Mouse (Mus musculus): Measurements from ENCODE around the gene Dmwd. TPM values are rescaled to one million over a fixed set of nuclear protein-coding genes. Genes with fewer than 3 reads are reported as not detected.

Gene Dmwd
- polyA plus RNA-seq, 1 experiment from 2014 or later, result 31.7 TPM

DNA sequence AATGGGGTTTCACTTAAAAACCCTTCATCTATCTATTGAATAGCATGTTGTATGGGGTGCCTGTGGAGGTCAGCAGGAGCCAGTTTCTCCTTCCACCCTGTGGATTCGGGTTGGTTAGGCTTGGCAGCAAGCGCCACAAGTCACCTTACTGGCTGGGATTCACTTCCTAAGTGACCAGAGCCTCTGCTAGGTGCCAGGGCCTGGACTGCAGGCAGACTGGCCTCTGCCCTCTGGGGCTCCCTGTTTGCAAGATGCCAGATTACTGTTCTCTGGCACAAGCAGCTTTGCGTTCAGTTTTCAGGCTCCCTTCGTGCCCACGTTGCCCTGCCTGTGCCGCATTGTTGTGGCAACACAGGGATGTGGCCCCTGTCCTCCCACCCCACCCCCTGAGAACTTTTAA, 48.7 kb downstream of the Dmwd start:
- WGBS, result 94% methylated on average over 6 of the region's 6 CpGs
- Histone ChIP-seq H3K4me3 (ENCODE audit: low read depth, low read length) (no peak overlapping the region), H3K27ac (ENCODE audit: low read depth, low read length) (no peak overlapping the region), H3K9ac (ENCODE audit: low read length) (no peak overlapping the region), H3K4me2 (ENCODE audit: low read depth) (no peak overlapping the region), H3K4me1 (ENCODE audit: control insufficient read depth, insufficient read depth, low read length) (peaks cover 6% of the 10 kb centered on the region), H3K36me3 (ENCODE audit: control insufficient read depth, insufficient read depth, low read length) (0 out of 2 replicates have a peak, but pooled peaks cover 2% of the 10 kb centered on the region), H3K27me3 (ENCODE audit: control insufficient read depth, insufficient read depth, low read length) (no peaks in the 10 kb centered on the region), H3K9me3 (ENCODE audit: control insufficient read depth, low read length) (no peaks in the 10 kb centered on the region)
- ATAC-seq (ENCODE audit: insufficient read depth, low FRiP score, low TSS enrichment) (no peak), DNase-seq (ENCODE audit: low spot score) (no peak)

DNA sequence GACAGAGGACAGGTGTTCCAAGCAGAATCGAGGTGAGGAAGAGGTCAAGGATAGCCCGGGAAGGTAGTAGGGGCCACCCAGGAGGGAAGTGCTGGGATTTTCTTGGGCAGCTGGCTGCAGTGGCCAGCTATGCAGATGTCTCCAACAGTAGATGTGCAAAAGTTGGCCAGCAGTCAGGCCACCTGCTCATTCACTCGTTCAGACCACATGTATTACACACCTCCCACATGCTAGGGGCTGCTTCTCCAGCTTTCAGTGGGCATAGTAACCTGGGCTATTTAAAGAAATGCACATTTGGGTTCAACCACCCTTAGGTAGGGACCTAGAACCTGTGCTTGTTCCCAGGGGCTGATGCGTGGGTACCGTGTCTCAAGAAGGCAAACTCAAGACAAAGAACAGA, 51.7 kb downstream of the Dmwd start:
- ATAC-seq (ENCODE audit: insufficient read depth, low FRiP score, low TSS enrichment) (no peak), DNase-seq (ENCODE audit: low spot score) (no peak)
- Histone ChIP-seq H3K9ac (ENCODE audit: low read length) (no peak overlapping the region), H3K27me3 (ENCODE audit: control insufficient read depth, insufficient read depth, low read length) (no peaks in the 10 kb centered on the region), H3K4me2 (ENCODE audit: low read depth) (no peak overlapping the region), H3K9me3 (ENCODE audit: control insufficient read depth, low read length) (no peaks in the 10 kb centered on the region), H3K4me3 (ENCODE audit: low read depth, low read length) (no peak overlapping the region), H3K4me1 (ENCODE audit: control insufficient read depth, insufficient read depth, low read length) (0 out of 2 replicates have a peak, but pooled peaks cover 3% of the 10 kb centered on the region), H3K36me3 (ENCODE audit: control insufficient read depth, insufficient read depth, low read length) (0 out of 2 replicates have a peak, but pooled peaks cover 2% of the 10 kb centered on the region), H3K27ac (ENCODE audit: low read depth, low read length) (no peak overlapping the region)
- WGBS, result 91% methylated on average over 5 of the region's 5 CpGs

DNA sequence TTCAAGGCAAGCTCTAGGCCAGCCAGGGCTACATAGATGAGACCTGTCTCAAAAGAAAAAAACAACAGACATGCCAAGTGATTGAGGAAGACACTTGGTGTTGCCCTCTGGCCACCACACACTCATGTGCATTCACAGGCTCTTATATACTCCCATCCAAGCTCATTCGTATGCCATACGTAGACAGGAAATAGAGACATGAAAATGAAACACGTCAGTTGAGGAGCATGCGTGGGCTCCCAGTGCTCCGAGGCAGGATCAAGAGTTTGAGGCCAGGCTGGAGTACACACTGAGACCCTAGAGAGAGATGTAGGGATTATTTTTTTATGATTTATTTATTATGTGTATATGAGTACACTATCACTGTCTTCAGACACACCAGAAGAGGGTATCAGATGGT, 53.4 kb downstream of the Dmwd start:
- Histone ChIP-seq H3K4me2 (ENCODE audit: low read depth) (no peak overlapping the region), H3K4me3 (ENCODE audit: low read depth, low read length) (no peak overlapping the region), H3K27ac (ENCODE audit: low read depth, low read length) (no peak overlapping the region), H3K9ac (ENCODE audit: low read length) (no peak overlapping the region), H3K9me3 (ENCODE audit: control insufficient read depth, low read length) (no peaks in the 10 kb centered on the region), H3K36me3 (ENCODE audit: control insufficient read depth, insufficient read depth, low read length) (0 out of 2 replicates have a peak, but pooled peaks cover 2% of the 10 kb centered on the region), H3K27me3 (ENCODE audit: control insufficient read depth, insufficient read depth, low read length) (no peaks in the 10 kb centered on the region), H3K4me1 (ENCODE audit: control insufficient read depth, insufficient read depth, low read length) (0 out of 2 replicates have a peak, but pooled peaks cover 3% of the 10 kb centered on the region)
- 96% methylated on average over 5 of the region's 5 CpGs for WGBS
- DNase-seq (ENCODE audit: low spot score) (no peak), ATAC-seq (ENCODE audit: insufficient read depth, low FRiP score, low TSS enrichment) (no peak)

DNA sequence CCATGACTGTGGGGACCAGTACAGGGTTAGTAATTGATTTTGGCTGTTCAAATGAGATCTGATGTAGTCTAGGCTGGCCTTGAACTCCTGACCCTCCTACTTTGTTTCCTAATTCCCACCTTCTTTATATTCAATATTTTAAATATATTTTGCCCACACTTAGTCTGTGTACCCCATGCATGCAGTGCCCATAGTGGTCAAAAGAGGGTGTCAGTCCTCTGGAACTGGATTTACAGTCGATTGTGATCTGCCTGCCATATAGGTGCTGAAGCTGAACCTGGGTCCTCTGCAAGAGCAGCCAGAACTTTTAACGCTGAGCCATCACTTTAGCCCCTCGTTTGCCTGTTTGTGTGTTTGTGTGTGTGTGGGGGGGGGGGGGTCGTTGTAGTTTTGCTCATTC, 54.6 kb downstream of the Dmwd start:
- DNase-seq (ENCODE audit: low spot score), result no peak
- ATAC-seq (ENCODE audit: insufficient read depth, low FRiP score, low TSS enrichment), result no peak
- no peaks in the 10 kb centered on the region for H3K9me3 ChIP-seq (ENCODE audit: control insufficient read depth, low read length)
- H3K4me3 ChIP-seq (ENCODE audit: low read depth, low read length), result peak overlapping the region; percentile 27; the same call in 1 of the 2 replicates
- H3K27me3 ChIP-seq (ENCODE audit: control insufficient read depth, insufficient read depth, low read length), result no peaks in the 10 kb centered on the region
- 0 out of 2 replicates have a peak, but pooled peaks cover 2% of the 10 kb centered on the region for H3K36me3 ChIP-seq (ENCODE audit: control insufficient read depth, insufficient read depth, low read length)
- H3K27ac ChIP-seq (ENCODE audit: low read depth, low read length), result peak overlapping the region; percentile 77
- 0 out of 2 replicates have a peak, but pooled peaks cover 3% of the 10 kb centered on the region for H3K4me1 ChIP-seq (ENCODE audit: control insufficient read depth, insufficient read depth, low read length)
- WGBS, result 36% methylated on average over 4 of the region's 4 CpGs
- H3K4me2 ChIP-seq (ENCODE audit: low read depth), result peak overlapping the region; percentile 57
- H3K9ac ChIP-seq (ENCODE audit: low read length), result no peak overlapping the region; the same call in none of the 2 replicates

DNA sequence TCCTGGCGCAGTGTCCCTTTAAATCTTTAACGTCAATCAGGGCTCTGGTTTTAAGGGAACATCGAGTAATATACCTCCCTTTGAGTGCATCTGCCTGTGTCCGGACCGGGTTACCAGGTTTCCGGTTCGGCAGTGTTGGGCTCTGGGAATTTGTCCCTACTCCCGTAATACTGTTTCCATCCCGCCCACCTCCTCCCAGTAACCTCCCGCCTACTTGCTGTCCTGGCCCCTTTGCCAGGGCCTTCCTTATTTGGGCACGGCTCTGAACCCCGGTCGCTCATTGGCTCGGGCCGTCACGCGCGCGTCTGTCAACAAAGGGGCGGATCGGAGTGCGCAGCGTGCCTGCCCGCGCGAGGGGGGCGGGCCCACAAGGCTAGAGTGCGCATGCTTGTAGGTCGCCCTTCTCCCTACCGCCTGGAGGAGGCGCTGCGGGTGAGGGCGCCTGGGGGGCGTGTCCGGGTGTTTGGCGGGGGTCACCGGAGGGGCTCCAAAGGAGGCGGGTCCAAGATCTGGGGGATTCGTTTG, 55.4 kb downstream of the Dmwd start:
- peak; percentile 98 for ATAC-seq (ENCODE audit: insufficient read depth, low FRiP score, low TSS enrichment)
- H3K4me3 ChIP-seq (ENCODE audit: low read depth, low read length), result peak overlapping the region; percentile 33
- H3K36me3 ChIP-seq (ENCODE audit: control insufficient read depth, insufficient read depth, low read length), result peaks cover 5% of the 10 kb centered on the region; the same call in 1 of the 2 replicates

More for the DNA sequence above, 55.4 kb downstream of the Dmwd start:
- H3K9ac ChIP-seq (ENCODE audit: low read length), result peak overlapping the region; percentile 52
- no peaks in the 10 kb centered on the region for H3K9me3 ChIP-seq (ENCODE audit: control insufficient read depth, low read length)
- whole genome bisulfite sequencing, result under 1% methylated on average over 39 of the region's 39 CpGs
- no peaks in the 10 kb centered on the region for H3K27me3 ChIP-seq (ENCODE audit: control insufficient read depth, insufficient read depth, low read length)
- peak overlapping the region; percentile 77 for H3K27ac ChIP-seq (ENCODE audit: low read depth, low read length)
- H3K4me2 ChIP-seq (ENCODE audit: low read depth), result peak overlapping the region; percentile 57
- DNase-seq (ENCODE audit: low spot score), result peak; percentile 99
- 0 out of 2 replicates have a peak, but pooled peaks cover 3% of the 10 kb centered on the region for H3K4me1 ChIP-seq (ENCODE audit: control insufficient read depth, insufficient read depth, low read length)

Small RNA genes lying within 50 kb of the gene (microRNA-seq; reads per million reads assigned to microRNA genes)
- gene Mir3100, result not detected

Other genes starting within 250 kb of the Dmwd start
- not detected in 2 replicates for gene Mill2, start 236.3 kb upstream of the Dmwd start, polyA plus RNA-seq (2014; fragmentation: Nextera tagmentation; extraction: Ambion mirVana)
- 1.4 and 2.1 TPM in 2 replicates for gene Pglyrp1, start 204.9 kb upstream of the Dmwd start, polyA plus RNA-seq (2014; fragmentation: Nextera tagmentation; extraction: Ambion mirVana)
- 25.5 and 26.2 TPM in 2 replicates for gene Ccdc61, start 165.8 kb upstream of the Dmwd start, polyA plus RNA-seq (2014; fragmentation: Nextera tagmentation; extraction: Ambion mirVana)
- gene Nova2, start 150.3 kb upstream of the Dmwd start, polyA plus RNA-seq (2014; fragmentation: Nextera tagmentation; extraction: Ambion mirVana), result 8.2 and 10.0 TPM in 2 replicates
- 0.29 TPM in 1 of 2 replicates, not detected in the other for gene Nanos2, start 88.8 kb upstream of the Dmwd start, polyA plus RNA-seq (2014; fragmentation: Nextera tagmentation; extraction: Ambion mirVana)
- 4.4 and 4.7 TPM in 2 replicates for gene Mypop, start 85.0 kb upstream of the Dmwd start, polyA plus RNA-seq (2014; fragmentation: Nextera tagmentation; extraction: Ambion mirVana)
- 27.2 and 31.4 TPM in 2 replicates for gene Irf2bp1, start 72.2 kb upstream of the Dmwd start, polyA plus RNA-seq (2014; fragmentation: Nextera tagmentation; extraction: Ambion mirVana)
- not detected in 2 replicates for gene Foxa3, start 52.7 kb upstream of the Dmwd start, polyA plus RNA-seq (2014; fragmentation: Nextera tagmentation; extraction: Ambion mirVana)
- gene Sympk, start 51.9 kb upstream of the Dmwd start, polyA plus RNA-seq (2014; fragmentation: Nextera tagmentation; extraction: Ambion mirVana), result 30.5 and 35.6 TPM in 2 replicates
- not detected in 2 replicates for gene Rsph6a, start 21.5 kb upstream of the Dmwd start, polyA plus RNA-seq (2014; fragmentation: Nextera tagmentation; extraction: Ambion mirVana)
- 9.4 and 10.2 TPM in 2 replicates for gene Dmpk, start 7.6 kb downstream of the Dmwd start, polyA plus RNA-seq (2014; fragmentation: Nextera tagmentation; extraction: Ambion mirVana)
- 6.3 and 7.4 TPM in 2 replicates for gene Six5, start 18.4 kb downstream of the Dmwd start, polyA plus RNA-seq (2014; fragmentation: Nextera tagmentation; extraction: Ambion mirVana)
- 1.3 and 1.4 TPM in 2 replicates for gene Gm4969, start 42.1 kb downstream of the Dmwd start, polyA plus RNA-seq (2014; fragmentation: Nextera tagmentation; extraction: Ambion mirVana)
- gene Fbxo46, start 43.6 kb downstream of the Dmwd start, polyA plus RNA-seq (2014; fragmentation: Nextera tagmentation; extraction: Ambion mirVana), result 10.1 and 10.6 TPM in 2 replicates
- gene Qpctl, start 73.1 kb downstream of the Dmwd start, polyA plus RNA-seq (2014; fragmentation: Nextera tagmentation; extraction: Ambion mirVana), result 12.9 and 13.9 TPM in 2 replicates
- 148 and 152 TPM in 2 replicates for gene Snrpd2, start 73.5 kb downstream of the Dmwd start, polyA plus RNA-seq (2014; fragmentation: Nextera tagmentation; extraction: Ambion mirVana)
- 0.69 and 0.76 TPM in 2 replicates for gene Gipr, start 89.9 kb downstream of the Dmwd start, polyA plus RNA-seq (2014; fragmentation: Nextera tagmentation; extraction: Ambion mirVana)
- 1.3 and 2.0 TPM in 2 replicates for gene Eml2, start 100.2 kb downstream of the Dmwd start, polyA plus RNA-seq (2014; fragmentation: Nextera tagmentation; extraction: Ambion mirVana)
- gene Gpr4, start 136.3 kb downstream of the Dmwd start, polyA plus RNA-seq (2014; fragmentation: Nextera tagmentation; extraction: Ambion mirVana), result 2.4 and 2.6 TPM in 2 replicates
- gene Opa3, start 152.1 kb downstream of the Dmwd start, polyA plus RNA-seq (2014; fragmentation: Nextera tagmentation; extraction: Ambion mirVana), result 43.7 and 45.9 TPM in 2 replicates
- gene Vasp, start 195.6 kb downstream of the Dmwd start, polyA plus RNA-seq (2014; fragmentation: Nextera tagmentation; extraction: Ambion mirVana), result 54.6 and 57.6 TPM in 2 replicates
- gene Ppm1n, start 203.8 kb downstream of the Dmwd start, polyA plus RNA-seq (2014; fragmentation: Nextera tagmentation; extraction: Ambion mirVana), result not detected in 2 replicates
- gene Rtn2, start 206.4 kb downstream of the Dmwd start, polyA plus RNA-seq (2014; fragmentation: Nextera tagmentation; extraction: Ambion mirVana), result 58.2 and 60.2 TPM in 2 replicates
- gene Fosb, start 233.8 kb downstream of the Dmwd start, polyA plus RNA-seq (2014; fragmentation: Nextera tagmentation; extraction: Ambion mirVana), result 0.07 TPM in 1 of 2 replicates, not detected in the other

Measured in neural tube, embryonic 11.5 days (tissue).